Mouse (Mus musculus) forebrain, embryonic 13.5 days (tissue): ENCODE measurements around the gene Mettl23. TPM values are rescaled to one million over a fixed set of nuclear protein-coding genes. Genes with fewer than 3 reads are reported as not detected.
"Not testable (repeated sequence)": the region's sequence is repeated elsewhere in the genome, so short reads cannot be mapped to it uniquely, and the experiment has no call there.

ENCODE experiments used
- ATAC-seq: fragments of 200-750 bp; cut with Nextera tagmentation; 2 replicates; pipeline ENCODE4 v1.8.0; 2017
- H3K27ac ChIP-seq: fragments of 300-500 bp; sonication (generic); 2 replicates; pipeline ENCODE4 v1.5.1; 2015; ENCODE audit warnings: inconsistent platforms, mild to moderate bottlenecking, moderate library complexity
- H3K27me3 ChIP-seq: fragments of 300-500 bp; sonication (generic); 2 replicates; pipeline ENCODE4 v1.6.1; 2015; ENCODE audit warnings: mild to moderate bottlenecking, inconsistent platforms
- H3K36me3 ChIP-seq: fragments of 300-500 bp; sonication (generic); 2 replicates; pipeline ENCODE4 v1.6.1; 2015; ENCODE audit warnings: mild to moderate bottlenecking, inconsistent platforms; ENCODE audit not compliant: poor library complexity, severe bottlenecking
- H3K4me1 ChIP-seq: fragments of 300-500 bp; sonication (generic); 2 replicates; pipeline ENCODE4 v1.6.1; 2015; ENCODE audit warnings: inconsistent platforms
- H3K4me2 ChIP-seq: fragments of 300-500 bp; sonication (generic); 2 replicates; pipeline ENCODE4 v1.6.1; 2015; ENCODE audit warnings: inconsistent platforms, mild to moderate bottlenecking, moderate library complexity
- H3K4me3 ChIP-seq: fragments of 300-500 bp; sonication (generic); 2 replicates; pipeline ENCODE4 v1.5.1; 2015; ENCODE audit warnings: mild to moderate bottlenecking, inconsistent platforms
- H3K9ac ChIP-seq: fragments of 300-500 bp; sonication (generic); 2 replicates; pipeline ENCODE4 v1.6.1; 2015; ENCODE audit warnings: mild to moderate bottlenecking, inconsistent platforms
- H3K9me3 ChIP-seq: fragments of 300-500 bp; sonication (generic); replicated peaks from 2 replicates; pipeline ENCODE4 v1.6.1; 2016; ENCODE audit warnings: inconsistent platforms
- WGBS: fragments of 180-500 bp; shearing (Covaris S2); methylation state at CpG from one replicate; pipeline ENCODE4 v1.1.7; 2015; 5-methylcytosine and 5-hydroxymethylcytosine counted together
- polyA plus RNA-seq: library from polyadenylated mRNA; unstranded; fragments of >200 nt; fragmentation: Nextera tagmentation; extraction: Ambion mirVana; gene quantifications from 2 replicates; pipeline ENCODE4 v1.2.1, GENCODE M21; 2015

Mettl23 gene
- polyA plus RNA-seq, 1 experiment from 2014 or later, result 83.6 TPM

GRCm38 (mm10) chr11:116878454-116878853 is 35.4 kb downstream of the Mettl23 start:
- Histone ChIP-seq H3K27me3 (no peaks in the 10 kb centered on the region), H3K4me1 (0 out of 2 replicates have a peak, but pooled peaks cover 3% of the 10 kb centered on the region), H3K36me3 (peaks cover 24% of the 10 kb centered on the region), H3K4me2 (no peak overlapping the region), H3K9me3 (no peaks in the 10 kb centered on the region), H3K27ac (no peak overlapping the region), H3K9ac (no peak overlapping the region), H3K4me3 (no peak overlapping the region)
- 90% methylated on average over 8 of the region's 8 CpGs for WGBS
- no peak for ATAC-seq

- H3K4me3 ChIP-seq, result no peak overlapping the region
- H3K27ac ChIP-seq, result no peak overlapping the region
- WGBS, result 54% methylated on average over 7 of the region's 7 CpGs
- no peak for ATAC-seq
- H3K27me3 ChIP-seq, result no peaks in the 10 kb centered on the region; the same call in 1 of the 2 replicates
- 0 out of 2 replicates have a peak overlapping the region, but pooled peaks have one; percentile 8 for H3K9ac ChIP-seq
- H3K36me3 ChIP-seq, result peaks cover 2% of the 10 kb centered on the region; the same call in 1 of the 2 replicates
- H3K4me2 ChIP-seq, result no peak overlapping the region
- H3K9me3 ChIP-seq, result no peaks in the 10 kb centered on the region
- peaks cover 8% of the 10 kb centered on the region; the same call in 1 of the 2 replicates for H3K4me1 ChIP-seq
Observed at GRCm38 (mm10) chr11:116880839-116881238, 37.8 kb downstream of the Mettl23 start.

- H3K36me3 ChIP-seq, result no peaks in the 10 kb centered on the region
- H3K4me1 ChIP-seq, result peaks cover 11% of the 10 kb centered on the region; the same call in 1 of the 2 replicates
- no peak for ATAC-seq
- H3K9me3 ChIP-seq, result no peaks in the 10 kb centered on the region
- 56% methylated on average over 5 of the region's 5 CpGs for WGBS
- no peak overlapping the region for H3K27ac ChIP-seq
- no peaks in the 10 kb centered on the region; the same call in 1 of the 2 replicates for H3K27me3 ChIP-seq
- H3K4me2 ChIP-seq, result no peak overlapping the region
- H3K9ac ChIP-seq, result no peak overlapping the region
- no peak overlapping the region for H3K4me3 ChIP-seq
Observed at GRCm38 (mm10) chr11:116881440-116881839, 38.4 kb downstream of the Mettl23 start.

GRCm38 (mm10) chr11:116882446-116882845 is 39.4 kb downstream of the Mettl23 start:
- Histone ChIP-seq H3K9ac (no peak overlapping the region), H3K36me3 (no peaks in the 10 kb centered on the region), H3K4me2 (no peak overlapping the region), H3K9me3 (no peaks in the 10 kb centered on the region), H3K27me3 (peaks cover 6% of the 10 kb centered on the region; the same call in 1 of the 2 replicates), H3K27ac (no peak overlapping the region), H3K4me3 (no peak overlapping the region), H3K4me1 (peaks cover 11% of the 10 kb centered on the region; the same call in 1 of the 2 replicates)
- 78% methylated on average over 10 of the region's 10 CpGs for WGBS
- no peak for ATAC-seq

GRCm38 (mm10) chr11:116884061-116884460 is 41.0 kb downstream of the Mettl23 start:
- Histone ChIP-seq H3K4me3 (no peak overlapping the region), H3K27me3 (peaks cover 6% of the 10 kb centered on the region; the same call in 1 of the 2 replicates), H3K4me1 (peaks cover 11% of the 10 kb centered on the region; the same call in 1 of the 2 replicates), H3K4me2 (no peak overlapping the region), H3K9me3 (no peaks in the 10 kb centered on the region), H3K9ac (no peak overlapping the region), H3K27ac (no peak overlapping the region), H3K36me3 (no peaks in the 10 kb centered on the region)
- ATAC-seq, result no peak
- 85% methylated on average over 6 of the region's 6 CpGs for WGBS

- ATAC-seq, result peak; percentile 61
- peak overlapping the region; percentile 11 for H3K4me3 ChIP-seq
- WGBS, result 4% methylated on average over 28 of the region's 28 CpGs
- H3K4me2 ChIP-seq, result peak overlapping the region; percentile 56
- H3K9ac ChIP-seq, result 0 out of 2 replicates have a peak overlapping the region, but pooled peaks have one; percentile 21
- H3K4me1 ChIP-seq, result peaks cover 11% of the 10 kb centered on the region; the same call in 1 of the 2 replicates
- peaks cover 6% of the 10 kb centered on the region; the same call in 1 of the 2 replicates for H3K27me3 ChIP-seq
- no peak overlapping the region for H3K27ac ChIP-seq
- no peaks in the 10 kb centered on the region for H3K36me3 ChIP-seq
- H3K9me3 ChIP-seq, result no peaks in the 10 kb centered on the region
Observed at GRCm38 (mm10) chr11:116885275-116886151, 42.4 kb downstream of the Mettl23 start.

- no peak for ATAC-seq
- Histone ChIP-seq H3K4me3 (no peak overlapping the region), H3K36me3 (no peaks in the 10 kb centered on the region), H3K27me3 (peaks cover 6% of the 10 kb centered on the region; the same call in 1 of the 2 replicates), H3K9ac (no peak overlapping the region), H3K27ac (no peak overlapping the region), H3K9me3 (no peaks in the 10 kb centered on the region), H3K4me2 (no peak overlapping the region), H3K4me1 (peaks cover 8% of the 10 kb centered on the region; the same call in 1 of the 2 replicates)
- 53% methylated on average over 5 of the region's 5 CpGs for WGBS
Observed at GRCm38 (mm10) chr11:116887136-116887535, 44.1 kb downstream of the Mettl23 start.

GRCm38 (mm10) chr11:116893532-116894442 is 50.7 kb downstream of the Mettl23 start:
- Histone ChIP-seq H3K4me2 (no peak overlapping the region), H3K4me3 (no peak overlapping the region), H3K9me3 (no peaks in the 10 kb centered on the region), H3K4me1 (peaks cover 4% of the 10 kb centered on the region; the same call in 1 of the 2 replicates), H3K36me3 (no peaks in the 10 kb centered on the region), H3K27ac (no peak overlapping the region), H3K9ac (no peak overlapping the region), H3K27me3 (peaks cover 4% of the 10 kb centered on the region; the same call in 1 of the 2 replicates)
- no peak for ATAC-seq
- 72% methylated on average over 19 of the region's 19 CpGs for WGBS

GRCm38 (mm10) chr11:116895402-116895801 is 52.3 kb downstream of the Mettl23 start:
- H3K4me2 ChIP-seq, result no peak overlapping the region
- H3K36me3 ChIP-seq, result no peaks in the 10 kb centered on the region
- ATAC-seq, result no peak
- peaks cover 4% of the 10 kb centered on the region; the same call in 1 of the 2 replicates for H3K27me3 ChIP-seq
- H3K4me3 ChIP-seq, result no peak overlapping the region
- peaks cover 7% of the 10 kb centered on the region; the same call in 1 of the 2 replicates for H3K4me1 ChIP-seq
- no peak overlapping the region for H3K9ac ChIP-seq
- H3K27ac ChIP-seq, result no peak overlapping the region
- 52% methylated on average over 3 of the region's 3 CpGs for WGBS
- no peaks in the 10 kb centered on the region for H3K9me3 ChIP-seq

GRCm38 (mm10) chr11:116899247-116899646 is 56.2 kb downstream of the Mettl23 start:
- Histone ChIP-seq H3K27me3 (peaks cover 10% of the 10 kb centered on the region), H3K9ac (no peak overlapping the region), H3K4me1 (peaks cover 8% of the 10 kb centered on the region; the same call in 1 of the 2 replicates), H3K9me3 (no peaks in the 10 kb centered on the region), H3K4me2 (no peak overlapping the region), H3K4me3 (no peak overlapping the region), H3K36me3 (no peaks in the 10 kb centered on the region), H3K27ac (no peak overlapping the region)
- no peak for ATAC-seq
- 90% methylated on average over 12 of the region's 12 CpGs for WGBS

- H3K9ac ChIP-seq, H3K4me3 ChIP-seq, H3K9me3 ChIP-seq, H3K36me3 ChIP-seq, ATAC-seq, H3K27ac ChIP-seq, H3K4me2 ChIP-seq: not testable (repeated sequence)
- Histone ChIP-seq H3K4me1 (peaks cover 16% of the 10 kb centered on the region), H3K27me3 (peaks cover 27% of the 10 kb centered on the region)
- WGBS, result 88% methylated on average over 10 of the region's 10 CpGs
Observed at GRCm38 (mm10) chr11:116902588-116902987, 59.5 kb downstream of the Mettl23 start.
